Mouse (Mus musculus) stomach, embryonic 16.5 days (tissue): Measurements from ENCODE around the gene Reck. TPM values are rescaled to one million over a fixed set of nuclear protein-coding genes. Genes with fewer than 3 reads are reported as not detected.

Experiments used
- ATAC-seq: fragments of 200-750 bp; cut with Nextera tagmentation; 2 replicates; pipeline ENCODE4 v1.8.0; 2017; ENCODE audit warnings: moderate number of reproducible peaks, moderate TSS enrichment; ENCODE audit not compliant: insufficient read depth, low FRiP score
- H3K27ac ChIP-seq: fragments of 300-500 bp; sonication (generic); 2 replicates; pipeline ENCODE4 v1.5.1; 2014; ENCODE audit warnings: low read length
- H3K27me3 ChIP-seq: fragments of 300-500 bp; sonication (generic); 2 replicates; pipeline ENCODE4 v1.6.1; 2014; ENCODE audit warnings: low read length, control low read depth, mixed read lengths; ENCODE audit not compliant: control insufficient read depth, insufficient read depth
- H3K36me3 ChIP-seq: fragments of 300-500 bp; sonication (generic); 2 replicates; pipeline ENCODE4 v1.6.1; 2014; ENCODE audit warnings: low read length; ENCODE audit not compliant: control insufficient read depth, insufficient read depth
- H3K4me1 ChIP-seq: fragments of 300-500 bp; sonication (generic); 2 replicates; pipeline ENCODE4 v1.6.1; 2014; ENCODE audit warnings: low read length, control low read depth, mixed read lengths; ENCODE audit not compliant: control insufficient read depth, insufficient read depth
- H3K4me2 ChIP-seq: fragments of 300-500 bp; sonication (generic); 2 replicates; pipeline ENCODE4 v1.6.1; 2014; ENCODE audit warnings: low read depth, low read length, mixed read lengths
- H3K4me3 ChIP-seq: fragments of 300-500 bp; sonication (generic); replicated peaks from 2 replicates; pipeline ENCODE4 v1.5.1; 2014; ENCODE audit warnings: mild to moderate bottlenecking, low read length
- H3K9ac ChIP-seq: fragments of 300-500 bp; sonication (generic); 2 replicates; pipeline ENCODE4 v1.6.1; 2014; ENCODE audit warnings: low read length
- H3K9me3 ChIP-seq: fragments of 300-500 bp; sonication (generic); replicated peaks from 2 replicates; pipeline ENCODE4 v1.6.1; 2016; ENCODE audit warnings: low read length, control low read depth; ENCODE audit not compliant: control insufficient read depth
- WGBS: fragments of 180-500 bp; shearing (Covaris S2); extraction: QIAGEN DNeasy Blood & Tissue Kit; methylation state at CpG from one replicate; pipeline ENCODE4 v1.1.7; 2014; 5-methylcytosine and 5-hydroxymethylcytosine counted together
- polyA plus RNA-seq: library from polyadenylated mRNA; unstranded; fragments of >200 nt; fragmentation: Nextera tagmentation; extraction: Ambion mirVana; gene quantifications from 2 replicates; pipeline ENCODE4 v1.2.1, GENCODE M21; 2015

The Reck gene
- polyA plus RNA-seq, 1 experiment from 2014 or later, result 23.8 TPM

DNA sequence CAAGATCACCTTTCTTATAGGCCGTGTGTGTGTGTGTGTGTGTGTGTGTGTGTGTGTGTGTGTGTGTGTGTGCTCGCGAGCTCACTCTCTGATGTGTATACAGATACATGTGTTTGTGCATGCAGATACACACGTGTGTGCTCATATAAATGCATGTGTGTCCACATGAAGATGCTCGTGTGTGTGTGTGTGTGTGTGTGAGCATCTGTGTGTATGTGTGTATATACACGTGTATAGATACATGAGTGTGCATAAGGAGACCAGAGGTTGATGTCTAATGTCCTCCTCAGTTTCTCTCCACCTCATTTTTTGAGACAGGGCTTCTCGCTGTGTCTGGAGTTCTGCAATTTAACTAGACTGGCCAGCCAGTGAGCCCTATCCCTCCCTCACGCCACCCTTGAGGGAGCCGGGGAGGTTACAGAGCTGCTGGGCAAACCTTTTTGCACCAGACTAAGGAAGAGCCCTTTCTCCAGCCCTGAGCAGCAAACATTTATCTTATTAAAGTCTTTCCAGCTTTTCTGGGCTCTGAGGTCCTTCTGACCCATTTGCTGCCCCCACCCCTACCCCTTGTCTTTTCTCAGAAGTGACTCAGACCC is 96.3 kb downstream of the Reck start:
- no peaks in the 10 kb centered on the region for H3K36me3 ChIP-seq
- no peak overlapping the region; the same call in 1 of the 2 replicates for H3K9ac ChIP-seq
- peak overlapping the region; percentile 20; the same call in 1 of the 2 replicates for H3K4me2 ChIP-seq
- 53% methylated on average over 9 of the region's 9 CpGs for WGBS
- H3K4me3 ChIP-seq, result no peak overlapping the region
- peak overlapping the region; percentile 79 for H3K27ac ChIP-seq
- H3K9me3 ChIP-seq, result no peaks in the 10 kb centered on the region
- no peaks in the 10 kb centered on the region for H3K27me3 ChIP-seq
- H3K4me1 ChIP-seq, result peaks cover 49% of the 10 kb centered on the region
- peak; percentile 8; the same call in 1 of the 2 replicates for ATAC-seq

DNA sequence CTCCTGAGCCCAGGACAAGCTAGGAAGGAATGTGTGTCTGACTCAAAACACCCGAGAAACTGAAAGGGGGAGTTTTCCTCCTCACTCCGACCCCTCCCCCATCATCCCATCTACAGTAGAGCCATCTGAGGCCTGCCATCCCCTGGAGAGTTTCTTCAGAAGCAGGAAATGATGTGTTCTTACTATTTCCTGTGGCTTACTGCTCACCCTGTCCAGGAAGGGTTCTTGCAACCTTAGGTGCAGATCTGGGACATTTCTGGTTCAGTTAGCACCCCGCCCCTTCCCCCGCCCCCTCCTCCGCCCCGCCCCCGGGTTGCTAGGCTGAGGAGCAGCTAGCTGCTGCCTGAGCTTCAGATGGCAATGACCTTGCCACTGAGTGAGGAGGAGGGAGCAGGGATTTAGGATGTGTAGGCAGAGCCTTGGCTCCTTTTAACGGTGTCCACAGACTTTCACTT is 96.8 kb downstream of the Reck start:
- H3K4me1 ChIP-seq, result peaks cover 49% of the 10 kb centered on the region
- H3K9ac ChIP-seq, result no peak overlapping the region; the same call in 1 of the 2 replicates
- H3K36me3 ChIP-seq, result no peaks in the 10 kb centered on the region
- H3K9me3 ChIP-seq, result no peaks in the 10 kb centered on the region
- 5% methylated on average over 8 of the region's 8 CpGs for WGBS
- H3K4me3 ChIP-seq, result no peak overlapping the region
- H3K27ac ChIP-seq, result peak overlapping the region; percentile 79
- ATAC-seq, result peak; percentile 63; the same call in 1 of the 2 replicates
- no peaks in the 10 kb centered on the region for H3K27me3 ChIP-seq
- peak overlapping the region; percentile 20; the same call in 1 of the 2 replicates for H3K4me2 ChIP-seq

DNA sequence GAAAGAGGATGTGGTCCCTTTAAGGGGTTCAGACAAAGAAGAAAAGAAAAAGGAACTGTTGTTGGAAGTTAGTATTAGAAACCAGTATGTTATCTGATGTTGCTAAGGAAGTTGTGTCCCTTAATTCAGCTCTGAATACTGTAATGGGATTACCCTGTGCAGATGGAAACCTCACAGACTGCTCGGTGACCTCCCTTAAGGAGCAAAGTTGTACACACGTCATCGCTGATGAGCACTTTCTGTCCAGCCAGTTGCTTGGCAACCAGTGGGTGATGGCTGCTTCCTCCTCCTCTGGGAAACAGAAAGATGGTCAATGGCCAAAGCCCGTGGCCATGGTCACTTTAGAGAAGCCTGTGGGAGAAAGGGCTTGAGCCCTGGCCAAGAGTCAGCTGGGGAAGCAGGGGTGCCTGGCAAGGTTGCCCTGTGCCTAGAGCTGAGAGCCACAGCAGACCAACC is 98.2 kb downstream of the Reck start:
- 56% methylated on average over 4 of the region's 4 CpGs for WGBS
- H3K9ac ChIP-seq, result peak overlapping the region; percentile 41; the same call in 1 of the 2 replicates
- H3K36me3 ChIP-seq, result no peaks in the 10 kb centered on the region
- H3K4me1 ChIP-seq, result peaks cover 42% of the 10 kb centered on the region
- H3K4me3 ChIP-seq, result no peak overlapping the region
- no peak for ATAC-seq
- no peaks in the 10 kb centered on the region for H3K9me3 ChIP-seq
- H3K27ac ChIP-seq, result peak overlapping the region; percentile 85
- peak overlapping the region; percentile 4; the same call in 1 of the 2 replicates for H3K4me2 ChIP-seq
- no peaks in the 10 kb centered on the region for H3K27me3 ChIP-seq

DNA sequence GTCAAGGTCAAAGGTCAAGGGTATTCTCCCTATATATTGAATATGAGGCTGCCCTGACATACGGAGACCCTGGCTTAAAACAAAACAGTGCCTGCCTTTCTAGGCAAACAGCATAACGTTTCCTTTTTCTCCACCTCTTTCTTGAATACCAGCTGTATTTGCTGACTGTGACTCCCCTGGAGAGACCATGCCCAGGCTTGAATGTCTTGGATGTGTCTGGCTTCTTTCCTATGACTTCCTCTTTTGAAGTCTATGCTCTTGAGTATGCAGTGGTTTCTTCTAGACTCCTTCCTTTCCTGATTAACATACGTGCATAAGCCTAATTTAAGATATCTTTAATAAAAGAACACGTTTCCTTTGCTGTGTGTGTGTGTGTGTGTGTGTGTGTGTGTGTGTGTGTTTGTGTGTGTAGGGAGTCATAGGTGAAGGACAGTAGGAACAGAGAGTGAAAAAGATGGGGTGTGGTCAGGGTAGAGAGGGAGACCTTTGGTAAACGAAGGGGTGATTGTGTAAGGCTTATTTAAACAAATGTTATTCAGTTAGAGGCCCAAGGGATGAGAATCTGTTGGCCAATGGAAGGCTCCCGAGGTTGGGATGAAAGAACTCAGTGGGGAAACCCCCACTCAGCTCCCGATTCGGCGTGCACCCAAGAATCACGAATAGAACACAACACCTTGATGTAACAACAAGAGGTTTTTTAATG is 99.7 kb downstream of the Reck start:
- no peak overlapping the region for H3K4me2 ChIP-seq
- peaks cover 40% of the 10 kb centered on the region for H3K4me1 ChIP-seq
- H3K27me3 ChIP-seq, result no peaks in the 10 kb centered on the region
- H3K36me3 ChIP-seq, result no peaks in the 10 kb centered on the region
- H3K4me3 ChIP-seq, result no peak overlapping the region
- H3K27ac ChIP-seq, result peak overlapping the region; percentile 58; the same call in 1 of the 2 replicates
- H3K9me3 ChIP-seq, result no peaks in the 10 kb centered on the region
- no peak overlapping the region for H3K9ac ChIP-seq
- WGBS, result 55% methylated on average over 10 of the region's 10 CpGs
- ATAC-seq, result no peak

DNA sequence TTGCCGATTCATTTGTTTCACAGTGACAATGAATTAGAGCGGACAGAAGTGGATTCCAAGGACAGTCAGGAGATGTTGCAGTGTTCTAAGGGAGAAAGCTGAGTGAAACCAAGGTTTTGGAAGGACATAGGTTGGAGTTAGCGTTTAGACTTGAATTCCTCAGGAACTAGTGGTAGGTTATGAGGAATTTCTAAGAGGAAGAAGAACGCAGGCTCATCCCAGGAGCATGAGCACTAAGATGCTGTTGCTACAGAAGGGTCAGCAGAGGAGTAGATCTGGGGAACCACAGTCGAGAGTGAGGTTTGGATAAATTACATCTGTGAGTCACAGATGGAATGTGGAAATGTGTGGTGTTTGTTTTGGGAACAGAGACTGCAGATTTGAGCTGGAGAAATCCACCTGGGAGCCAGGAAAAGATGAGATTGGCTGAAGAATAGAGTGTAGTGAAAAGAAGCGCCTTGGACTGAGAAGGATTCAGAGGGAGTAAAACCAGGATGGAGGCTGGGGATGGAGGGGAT is 101.0 kb downstream of the Reck start:
- no peaks in the 10 kb centered on the region for H3K27me3 ChIP-seq
- ATAC-seq, result no peak
- no peak overlapping the region for H3K9ac ChIP-seq
- H3K4me3 ChIP-seq, result no peak overlapping the region
- WGBS, result 73% methylated on average over 6 of the region's 6 CpGs
- H3K27ac ChIP-seq, result no peak overlapping the region
- no peak overlapping the region for H3K4me2 ChIP-seq
- peaks cover 40% of the 10 kb centered on the region for H3K4me1 ChIP-seq
- no peaks in the 10 kb centered on the region for H3K36me3 ChIP-seq
- no peaks in the 10 kb centered on the region for H3K9me3 ChIP-seq

DNA sequence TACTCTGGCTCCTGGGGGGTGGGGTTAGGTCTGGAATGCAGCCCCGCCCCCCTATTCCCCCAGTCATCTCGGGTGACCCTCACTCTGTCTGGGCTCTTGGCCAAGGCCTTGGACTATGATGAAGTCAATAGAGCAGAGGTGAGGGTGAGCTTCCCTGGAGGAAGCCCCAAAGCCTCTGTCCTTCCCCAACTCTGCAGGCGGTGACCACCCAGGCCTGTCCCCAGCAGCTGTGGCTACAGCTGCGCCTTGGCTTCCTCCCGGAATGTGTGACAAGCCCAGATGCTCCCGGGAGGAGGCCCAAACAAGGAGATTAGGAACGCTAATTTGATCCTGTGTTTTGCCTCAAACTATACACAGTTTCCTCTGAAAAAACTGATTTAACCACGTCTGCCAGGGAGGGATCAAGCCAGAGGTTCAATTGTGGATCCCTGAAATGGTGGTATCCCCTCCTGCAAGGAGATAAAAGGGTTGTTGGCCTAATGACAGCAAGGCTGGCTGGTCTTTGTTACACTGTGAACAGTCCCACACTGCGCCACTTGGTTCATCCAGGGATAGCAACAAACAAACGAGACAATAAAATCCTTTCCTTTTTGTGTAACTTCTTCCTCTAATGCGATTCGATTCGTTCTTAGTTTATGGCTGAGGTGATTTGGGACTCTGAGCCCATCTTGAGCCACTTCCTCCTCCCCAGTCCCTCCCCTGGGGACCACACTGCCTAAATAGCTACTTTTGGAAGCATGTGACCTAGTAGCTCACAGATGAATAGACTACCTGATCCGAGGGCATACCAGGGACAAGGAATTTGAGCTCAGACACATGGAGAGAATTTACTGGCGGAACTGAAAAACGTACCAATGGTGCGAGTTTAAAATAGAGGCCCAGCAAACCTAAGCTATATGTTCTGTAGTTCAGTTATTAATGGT is 103.5 kb downstream of the Reck start:
- H3K36me3 ChIP-seq, result no peaks in the 10 kb centered on the region
- peak; percentile 67; the same call in 1 of the 2 replicates for ATAC-seq
- H3K27me3 ChIP-seq, result no peaks in the 10 kb centered on the region
- no peak overlapping the region for H3K4me3 ChIP-seq
- H3K4me1 ChIP-seq, result peaks cover 29% of the 10 kb centered on the region
- WGBS, result 37% methylated on average over 17 of the region's 17 CpGs
- 0 out of 2 replicates have a peak overlapping the region, but pooled peaks have one; percentile 15 for H3K9ac ChIP-seq
- H3K9me3 ChIP-seq, result no peaks in the 10 kb centered on the region
- peak overlapping the region; percentile 69 for H3K27ac ChIP-seq
- H3K4me2 ChIP-seq, result no peak overlapping the region

DNA sequence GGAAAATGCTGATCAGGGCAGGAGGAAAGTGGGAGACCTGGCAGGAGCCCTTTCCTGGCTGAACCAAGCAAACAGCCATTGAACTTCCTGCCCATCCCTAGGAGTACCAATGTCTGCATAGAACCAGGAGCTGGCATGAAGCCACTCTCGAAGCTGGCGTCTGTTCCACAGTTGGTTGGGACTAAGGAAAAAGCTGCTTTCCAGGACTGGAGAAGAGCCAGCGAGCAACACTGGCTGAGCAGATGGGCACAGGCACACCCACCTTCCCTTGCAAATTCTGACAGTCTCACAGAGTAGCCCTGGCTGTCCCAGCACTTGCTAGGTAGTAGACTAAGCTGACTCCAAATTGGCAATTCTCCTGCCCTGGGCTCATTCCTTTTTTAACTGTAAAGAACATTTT is 104.4 kb downstream of the Reck start:
- Histone ChIP-seq H3K9ac (no peak overlapping the region), H3K4me1 (peaks cover 23% of the 10 kb centered on the region), H3K27ac (0 out of 2 replicates have a peak overlapping the region, but pooled peaks have one; percentile 1), H3K36me3 (no peaks in the 10 kb centered on the region), H3K4me2 (no peak overlapping the region), H3K4me3 (no peak overlapping the region), H3K9me3 (no peaks in the 10 kb centered on the region), H3K27me3 (no peaks in the 10 kb centered on the region)
- 74% methylated on average over 3 of the region's 3 CpGs for WGBS
- ATAC-seq, result no peak

DNA sequence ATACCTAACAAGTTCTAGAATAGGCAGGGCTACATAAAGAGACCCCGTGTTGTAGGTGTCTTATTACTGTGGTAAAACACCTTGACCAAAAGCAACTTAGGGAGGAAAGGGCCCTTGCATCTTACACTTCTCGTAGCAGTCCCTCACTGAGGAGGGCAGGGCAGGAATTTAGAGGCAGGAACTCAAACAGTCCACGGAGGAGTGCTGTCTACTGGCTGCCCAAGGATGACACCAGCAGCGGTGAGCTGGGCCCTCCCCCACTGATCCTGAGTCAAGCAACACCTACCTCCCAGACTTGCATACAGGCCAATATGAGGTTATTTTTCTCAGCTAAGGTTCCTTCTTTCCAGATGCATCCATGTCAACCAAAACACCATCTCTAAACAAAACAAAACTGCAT is 104.9 kb downstream of the Reck start:
- no peaks in the 10 kb centered on the region for H3K9me3 ChIP-seq
- H3K27ac ChIP-seq, result 0 out of 2 replicates have a peak overlapping the region, but pooled peaks have one; percentile 1
- no peak for ATAC-seq
- WGBS, result 84% methylated on average over 4 of the region's 4 CpGs
- H3K4me3 ChIP-seq, result no peak overlapping the region
- no peak overlapping the region for H3K9ac ChIP-seq
- H3K36me3 ChIP-seq, result no peaks in the 10 kb centered on the region
- no peak overlapping the region for H3K4me2 ChIP-seq
- H3K4me1 ChIP-seq, result peaks cover 18% of the 10 kb centered on the region; the same call in 1 of the 2 replicates
- H3K27me3 ChIP-seq, result no peaks in the 10 kb centered on the region
